Mouse (Mus musculus) heart, embryonic 12.5 days (tissue): ENCODE results near the gene Nes. TPM values are rescaled to one million over a fixed set of nuclear protein-coding genes. Genes with fewer than 3 reads are reported as not detected.

Experiments
- ATAC-seq: fragments of 200-750 bp; cut with Nextera tagmentation; 2 replicates; pipeline ENCODE4 v1.8.0; 2017; ENCODE audit warnings: moderate TSS enrichment, moderate library complexity; ENCODE audit not compliant: insufficient number of reproducible peaks, low FRiP score
- H3K27ac ChIP-seq: fragments of 300-500 bp; sonication (generic); 2 replicates; pipeline ENCODE4 v1.5.1; 2016; ENCODE audit warnings: mild to moderate bottlenecking, moderate library complexity; ENCODE audit not compliant: poor library complexity, severe bottlenecking
- H3K27me3 ChIP-seq: fragments of 300-500 bp; sonication (generic); replicated peaks from 2 replicates; pipeline ENCODE4 v1.6.1; 2016; ENCODE audit warnings: mild to moderate bottlenecking, moderate library complexity
- H3K36me3 ChIP-seq: fragments of 300-500 bp; sonication (generic); 2 replicates; pipeline ENCODE4 v1.6.1; 2016; ENCODE audit warnings: mild to moderate bottlenecking, moderate library complexity
- H3K4me1 ChIP-seq: fragments of 300-500 bp; sonication (generic); replicated peaks from 2 replicates; pipeline ENCODE4 v1.6.1; 2016; ENCODE audit warnings: mild to moderate bottlenecking
- H3K4me2 ChIP-seq: fragments of 300-500 bp; sonication (generic); 2 replicates; pipeline ENCODE4 v1.6.1; 2016; ENCODE audit warnings: mild to moderate bottlenecking, moderate library complexity
- H3K4me3 ChIP-seq: fragments of 300-500 bp; sonication (generic); 2 replicates; pipeline ENCODE4 v1.5.1; 2016; ENCODE audit warnings: mild to moderate bottlenecking
- H3K9ac ChIP-seq: fragments of 300-500 bp; sonication (generic); 2 replicates; pipeline ENCODE4 v1.6.1; 2016; ENCODE audit warnings: mild to moderate bottlenecking, moderate library complexity
- H3K9me3 ChIP-seq: fragments of 300-500 bp; sonication (generic); replicated peaks from 2 replicates; pipeline ENCODE4 v1.6.1; 2016; ENCODE audit warnings: mild to moderate bottlenecking, moderate library complexity
- WGBS: fragments of 180-500 bp; shearing (Covaris S2); methylation state at CpG from one replicate; pipeline ENCODE4 v1.1.7; 2016; 5-methylcytosine and 5-hydroxymethylcytosine counted together
- polyA plus RNA-seq: library from polyadenylated mRNA; unstranded; fragments of >200 nt; fragmentation: Nextera tagmentation; extraction: Ambion mirVana; gene quantifications from 2 replicates; pipeline ENCODE4 v1.2.1, GENCODE M21; 2016

Nes gene
- polyA plus RNA-seq, 1 experiment from 2014 or later, result 34.6 TPM

GRCm38 (mm10) chr3:87972776-87973175, 1.9 kb downstream of the Nes start:
- H3K27ac ChIP-seq, result no peak overlapping the region
- ATAC-seq, result no peak
- peak overlapping the region; percentile 98 for H3K4me2 ChIP-seq
- H3K36me3 ChIP-seq, result peaks cover 28% of the 10 kb centered on the region
- H3K9ac ChIP-seq, result peak overlapping the region; percentile 91
- no peaks in the 10 kb centered on the region for H3K9me3 ChIP-seq
- H3K4me1 ChIP-seq, result peaks cover 44% of the 10 kb centered on the region
- peak overlapping the region; percentile 74 for H3K4me3 ChIP-seq
- 23% methylated on average over 5 of the region's 5 CpGs for WGBS
- peaks cover 8% of the 10 kb centered on the region for H3K27me3 ChIP-seq

GRCm38 (mm10) chr3:87973593-87974380, 2.9 kb downstream of the Nes start:
- 0 out of 2 replicates have a peak overlapping the region, but pooled peaks have one; percentile 17 for H3K27ac ChIP-seq
- 39% methylated on average over 14 of the region's 14 CpGs for WGBS
- H3K36me3 ChIP-seq, result peaks cover 37% of the 10 kb centered on the region
- H3K4me3 ChIP-seq, result peak overlapping the region; percentile 74
- peak overlapping the region; percentile 91 for H3K9ac ChIP-seq
- peak overlapping the region; percentile 98 for H3K4me2 ChIP-seq
- H3K4me1 ChIP-seq, result peaks cover 52% of the 10 kb centered on the region
- H3K27me3 ChIP-seq, result 0 out of 2 replicates have a peak, but pooled peaks cover 3% of the 10 kb centered on the region
- no peak for ATAC-seq
- no peaks in the 10 kb centered on the region for H3K9me3 ChIP-seq

GRCm38 (mm10) chr3:87974381-87974987, 3.6 kb downstream of the Nes start:
- no peak for ATAC-seq
- peaks cover 44% of the 10 kb centered on the region for H3K36me3 ChIP-seq
- peak overlapping the region; percentile 91 for H3K9ac ChIP-seq
- H3K9me3 ChIP-seq, result no peaks in the 10 kb centered on the region
- WGBS, result 35% methylated on average over 12 of the region's 12 CpGs
- H3K4me3 ChIP-seq, result peak overlapping the region; percentile 74
- H3K27ac ChIP-seq, result no peak overlapping the region
- 0 out of 2 replicates have a peak, but pooled peaks cover 3% of the 10 kb centered on the region for H3K27me3 ChIP-seq
- peaks cover 52% of the 10 kb centered on the region for H3K4me1 ChIP-seq
- peak overlapping the region; percentile 98 for H3K4me2 ChIP-seq

- Histone ChIP-seq H3K27ac (no peak overlapping the region), H3K4me2 (no peak overlapping the region), H3K27me3 (no peaks in the 10 kb centered on the region), H3K4me1 (peaks cover 54% of the 10 kb centered on the region), H3K9me3 (no peaks in the 10 kb centered on the region), H3K36me3 (peaks cover 43% of the 10 kb centered on the region), H3K9ac (no peak overlapping the region), H3K4me3 (no peak overlapping the region)
- ATAC-seq, result no peak
- WGBS, result 77% methylated on average over 5 of the region's 5 CpGs
These were observed 8.6 kb downstream of the Nes start for GRCm38 (mm10) chr3:87979493-87979892.

- Histone ChIP-seq H3K4me3 (no peak overlapping the region), H3K27me3 (no peaks in the 10 kb centered on the region), H3K9ac (no peak overlapping the region; the same call in 1 of the 2 replicates), H3K9me3 (no peaks in the 10 kb centered on the region), H3K4me1 (peaks cover 57% of the 10 kb centered on the region), H3K36me3 (peaks cover 39% of the 10 kb centered on the region), H3K27ac (no peak overlapping the region), H3K4me2 (no peak overlapping the region)
- 53% methylated on average over 3 of the region's 3 CpGs for WGBS
- no peak for ATAC-seq
These were observed 9.2 kb downstream of the Nes start for GRCm38 (mm10) chr3:87980085-87980484.

- no peak for ATAC-seq
- H3K9ac ChIP-seq, result no peak overlapping the region; the same call in 1 of the 2 replicates
- 66% methylated on average over 5 of the region's 5 CpGs for WGBS
- H3K4me3 ChIP-seq, result no peak overlapping the region
- no peak overlapping the region for H3K4me2 ChIP-seq
- no peaks in the 10 kb centered on the region for H3K27me3 ChIP-seq
- H3K9me3 ChIP-seq, result no peaks in the 10 kb centered on the region
- H3K36me3 ChIP-seq, result peaks cover 32% of the 10 kb centered on the region
- 0 out of 2 replicates have a peak overlapping the region, but pooled peaks have one; percentile 87 for H3K27ac ChIP-seq
- peaks cover 63% of the 10 kb centered on the region for H3K4me1 ChIP-seq
These were observed 9.8 kb downstream of the Nes start for GRCm38 (mm10) chr3:87980728-87981127.

GRCm38 (mm10) chr3:87981214-87981760, 10.4 kb downstream of the Nes start:
- WGBS, result 78% methylated on average over 6 of the region's 6 CpGs
- no peak for ATAC-seq
- no peak overlapping the region for H3K4me3 ChIP-seq
- peak overlapping the region; percentile 87 for H3K27ac ChIP-seq
- peaks cover 29% of the 10 kb centered on the region; the same call in 1 of the 2 replicates for H3K36me3 ChIP-seq
- peaks cover 69% of the 10 kb centered on the region for H3K4me1 ChIP-seq
- no peaks in the 10 kb centered on the region for H3K27me3 ChIP-seq
- peak overlapping the region; percentile 39; the same call in 1 of the 2 replicates for H3K9ac ChIP-seq
- no peak overlapping the region for H3K4me2 ChIP-seq
- H3K9me3 ChIP-seq, result no peaks in the 10 kb centered on the region

- peak overlapping the region; percentile 60 for H3K4me2 ChIP-seq
- H3K36me3 ChIP-seq, result peaks cover 21% of the 10 kb centered on the region; the same call in 1 of the 2 replicates
- H3K4me1 ChIP-seq, result peaks cover 76% of the 10 kb centered on the region
- H3K9me3 ChIP-seq, result no peaks in the 10 kb centered on the region
- peak; percentile 51 for ATAC-seq
- no peak overlapping the region for H3K4me3 ChIP-seq
- peak overlapping the region; percentile 59 for H3K9ac ChIP-seq
- H3K27ac ChIP-seq, result peak overlapping the region; percentile 87
- no peaks in the 10 kb centered on the region for H3K27me3 ChIP-seq
- 22% methylated on average over 12 of the region's 12 CpGs for WGBS
These were observed 11.3 kb downstream of the Nes start for GRCm38 (mm10) chr3:87981894-87982835.

- Histone ChIP-seq H3K27ac (peak overlapping the region; percentile 87), H3K36me3 (peaks cover 13% of the 10 kb centered on the region; the same call in 1 of the 2 replicates), H3K4me1 (peaks cover 82% of the 10 kb centered on the region), H3K4me3 (0 out of 2 replicates have a peak overlapping the region, but pooled peaks have one; percentile 13), H3K4me2 (peak overlapping the region; percentile 60), H3K27me3 (no peaks in the 10 kb centered on the region), H3K9ac (peak overlapping the region; percentile 59), H3K9me3 (no peaks in the 10 kb centered on the region)
- ATAC-seq, result peak; percentile 71
- 5% methylated on average over 13 of the region's 13 CpGs for WGBS
These were observed 12.1 kb downstream of the Nes start for GRCm38 (mm10) chr3:87982836-87983601.

- peak overlapping the region; percentile 59 for H3K9ac ChIP-seq
- no peak for ATAC-seq
- 0 out of 2 replicates have a peak overlapping the region, but pooled peaks have one; percentile 13 for H3K4me3 ChIP-seq
- H3K9me3 ChIP-seq, result no peaks in the 10 kb centered on the region
- 0 out of 2 replicates have a peak, but pooled peaks cover 9% of the 10 kb centered on the region for H3K36me3 ChIP-seq
- peaks cover 80% of the 10 kb centered on the region for H3K4me1 ChIP-seq
- 51% methylated on average over 6 of the region's 6 CpGs for WGBS
- peak overlapping the region; percentile 60 for H3K4me2 ChIP-seq
- peaks cover 2% of the 10 kb centered on the region for H3K27me3 ChIP-seq
- peak overlapping the region; percentile 87 for H3K27ac ChIP-seq
These were observed 12.7 kb downstream of the Nes start for GRCm38 (mm10) chr3:87983627-87984026.
